Mouse (Mus musculus) liver, embryonic 11.5 days (tissue): ENCODE data around the gene Pdgfc. TPM values are rescaled to one million over a fixed set of nuclear protein-coding genes. Genes with fewer than 3 reads are reported as not detected.

Source experiments
- ATAC-seq: fragments of 200-750 bp; cut with Nextera tagmentation; replicated peaks from 2 replicates; pipeline ENCODE4 v1.8.0; 2017; ENCODE audit warnings: moderate number of reproducible peaks, mild to moderate bottlenecking, moderate TSS enrichment, moderate library complexity; ENCODE audit not compliant: low FRiP score
- DNase-seq: peaks from one replicate; pipeline ENCODE4 v3.0.0-alpha.2; 2017; ENCODE audit warnings: low spot score
- H3K27ac ChIP-seq: fragments of 300-500 bp; sonication (generic); 2 replicates; pipeline ENCODE4 v1.5.1; 2014; ENCODE audit warnings: mild to moderate bottlenecking, low read depth, low read length, control low read depth
- H3K27me3 ChIP-seq: fragments of 300-500 bp; sonication (generic); replicated peaks from 2 replicates; pipeline ENCODE4 v1.6.1; 2014; ENCODE audit warnings: low read length, mixed read lengths; ENCODE audit not compliant: control insufficient read depth, insufficient read depth
- H3K36me3 ChIP-seq: fragments of 300-500 bp; sonication (generic); 2 replicates; pipeline ENCODE4 v1.6.1; 2014; ENCODE audit warnings: mild to moderate bottlenecking, low read length, moderate library complexity, mixed read lengths; ENCODE audit not compliant: control insufficient read depth, insufficient read depth
- H3K4me1 ChIP-seq: fragments of 300-500 bp; sonication (generic); replicated peaks from 2 replicates; pipeline ENCODE4 v1.6.1; 2014; ENCODE audit warnings: low read length, mixed read lengths; ENCODE audit not compliant: control insufficient read depth, insufficient read depth
- H3K4me2 ChIP-seq: fragments of 300-500 bp; sonication (generic); 2 replicates; pipeline ENCODE4 v1.6.1; 2014; ENCODE audit warnings: mild to moderate bottlenecking, control low read depth, moderate library complexity
- H3K4me3 ChIP-seq: fragments of 300-500 bp; sonication (generic); 2 replicates; pipeline ENCODE4 v1.5.1; 2014; ENCODE audit warnings: low read depth, low read length, control low read depth
- H3K9ac ChIP-seq: fragments of 300-500 bp; sonication (generic); 2 replicates; pipeline ENCODE4 v1.6.1; 2014; ENCODE audit warnings: low read depth, low read length, control low read depth
- H3K9me3 ChIP-seq: fragments of 300-500 bp; sonication (generic); 2 replicates; pipeline ENCODE4 v1.6.1; 2016; ENCODE audit warnings: low read length, inconsistent platforms, mixed read lengths; ENCODE audit not compliant: control insufficient read depth
- WGBS: fragments of 180-500 bp; shearing (Covaris S2); extraction: QIAGEN DNeasy Blood & Tissue Kit; methylation state at CpG from one replicate; pipeline ENCODE4 v1.1.7; 2014; 5-methylcytosine and 5-hydroxymethylcytosine counted together
- polyA plus RNA-seq: library from polyadenylated mRNA; unstranded; fragments of >200 nt; fragmentation: Nextera tagmentation; extraction: Ambion mirVana; gene quantifications from 2 replicates; pipeline ENCODE4 v1.2.1, GENCODE M21; 2014

The Pdgfc gene
- polyA plus RNA-seq, 1 experiment from 2014 or later, result 11.8 TPM

- WGBS, result 85% methylated on average over 4 of the region's 4 CpGs
- no peak overlapping the region for H3K9ac ChIP-seq
- H3K27ac ChIP-seq, result no peak overlapping the region
- DNase-seq (no peak), ATAC-seq (no peak)
- H3K4me2 ChIP-seq, result no peak overlapping the region
- no peaks in the 10 kb centered on the region for H3K27me3 ChIP-seq
- no peaks in the 10 kb centered on the region for H3K9me3 ChIP-seq
- H3K4me3 ChIP-seq, result no peak overlapping the region
- H3K36me3 ChIP-seq, result no peaks in the 10 kb centered on the region
- no peaks in the 10 kb centered on the region for H3K4me1 ChIP-seq
Observed at GRCm38 (mm10) chr3:81197644-81198043, 161.4 kb downstream of the Pdgfc start.

GRCm38 (mm10) chr3:81200647-81201046, 164.4 kb downstream of the Pdgfc start:
- no peaks in the 10 kb centered on the region for H3K9me3 ChIP-seq
- H3K4me3 ChIP-seq, result no peak overlapping the region
- DNase-seq (no peak), ATAC-seq (no peak)
- H3K4me2 ChIP-seq, result no peak overlapping the region
- no peaks in the 10 kb centered on the region for H3K36me3 ChIP-seq
- no peaks in the 10 kb centered on the region for H3K4me1 ChIP-seq
- no peak overlapping the region for H3K27ac ChIP-seq
- WGBS, result 67% methylated on average over 8 of the region's 8 CpGs
- H3K9ac ChIP-seq, result no peak overlapping the region
- no peaks in the 10 kb centered on the region for H3K27me3 ChIP-seq

- whole genome bisulfite sequencing, result 38% methylated on average over 5 of the region's 5 CpGs
- no peak overlapping the region for H3K4me3 ChIP-seq
- no peak overlapping the region for H3K4me2 ChIP-seq
- ATAC-seq (no peak), DNase-seq (no peak)
- no peak overlapping the region for H3K9ac ChIP-seq
- no peaks in the 10 kb centered on the region for H3K36me3 ChIP-seq
- H3K27me3 ChIP-seq, result no peaks in the 10 kb centered on the region
- H3K27ac ChIP-seq, result no peak overlapping the region
- no peaks in the 10 kb centered on the region for H3K9me3 ChIP-seq
- H3K4me1 ChIP-seq, result no peaks in the 10 kb centered on the region
Observed at GRCm38 (mm10) chr3:81205201-81205600, 169.0 kb downstream of the Pdgfc start.

DNA sequence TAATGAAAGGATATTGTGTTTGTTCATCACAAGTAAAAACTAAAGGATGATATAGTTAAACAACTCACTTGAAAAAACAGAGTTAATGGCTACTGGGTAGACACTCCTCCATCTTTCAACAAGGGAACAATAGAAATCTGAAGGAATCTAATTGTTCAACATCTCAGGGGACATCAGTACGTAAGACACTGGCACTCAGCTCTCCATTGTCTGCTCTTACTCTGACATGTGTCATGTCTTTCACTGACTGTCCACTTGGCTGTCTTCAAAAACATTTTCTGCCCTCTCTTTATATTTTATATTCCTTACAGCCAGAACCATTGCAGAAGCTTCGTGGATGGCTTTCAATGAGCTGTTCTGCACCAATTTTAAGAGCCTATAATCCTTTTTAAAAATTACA, 172.0 kb downstream of the Pdgfc start:
- Histone ChIP-seq H3K9ac (no peak overlapping the region), H3K4me2 (no peak overlapping the region), H3K9me3 (no peaks in the 10 kb centered on the region), H3K4me3 (no peak overlapping the region), H3K36me3 (no peaks in the 10 kb centered on the region), H3K4me1 (no peaks in the 10 kb centered on the region), H3K27ac (no peak overlapping the region), H3K27me3 (no peaks in the 10 kb centered on the region)
- ATAC-seq, result no peak
- 91% methylated on average over 2 of the region's 2 CpGs for WGBS
- no peak for DNase-seq

DNA sequence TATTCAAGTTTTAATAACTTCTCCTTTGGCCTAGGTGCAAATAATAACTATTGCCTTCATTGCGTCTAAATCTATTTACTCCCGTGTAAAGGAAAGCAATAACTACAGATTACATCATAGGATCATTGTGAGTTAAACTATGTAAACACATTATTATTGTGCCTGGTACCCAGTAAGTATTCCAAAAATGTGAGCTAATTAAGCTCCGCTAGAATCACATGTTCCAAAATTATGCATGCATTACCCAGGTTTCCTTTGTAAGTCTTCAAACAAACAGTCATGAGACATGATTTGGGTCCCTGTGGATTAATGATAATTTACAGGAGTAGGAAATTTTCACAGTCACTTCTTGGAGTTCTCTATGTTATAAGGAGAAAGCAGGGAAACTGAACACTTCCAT, 174.9 kb downstream of the Pdgfc start:
- Histone ChIP-seq H3K4me3 (no peak overlapping the region), H3K27me3 (no peaks in the 10 kb centered on the region), H3K36me3 (no peaks in the 10 kb centered on the region), H3K4me1 (no peaks in the 10 kb centered on the region), H3K9ac (no peak overlapping the region), H3K9me3 (no peaks in the 10 kb centered on the region), H3K4me2 (no peak overlapping the region), H3K27ac (no peak overlapping the region)
- WGBS, result 88% methylated on average over 3 of the region's 3 CpGs
- DNase-seq, result no peak
- no peak for ATAC-seq

DNA sequence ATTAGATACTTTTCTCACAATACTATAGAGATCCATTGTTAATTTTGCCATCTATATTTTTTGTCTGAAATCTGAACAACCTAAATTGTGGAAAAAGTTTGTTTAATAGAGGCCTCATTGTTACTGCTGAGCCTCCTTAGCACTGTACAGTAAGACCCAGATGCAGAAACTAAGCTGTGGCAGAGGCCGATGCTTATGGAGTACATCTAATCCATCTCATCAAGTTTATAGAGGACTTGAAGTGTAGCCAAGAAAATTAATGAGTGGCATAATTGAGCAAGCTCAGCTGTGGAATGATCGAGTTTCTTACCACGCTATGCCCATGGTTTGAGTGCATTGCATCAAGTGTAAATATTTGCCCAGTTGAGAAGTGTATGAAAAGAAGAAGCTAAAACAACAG, 175.4 kb downstream of the Pdgfc start:
- 84% methylated on average over 3 of the region's 3 CpGs for WGBS

GRCm38 (mm10) chr3:81215547-81216118, 179.4 kb downstream of the Pdgfc start:
- no peak overlapping the region for H3K27ac ChIP-seq
- H3K4me3 ChIP-seq, result no peak overlapping the region
- no peak overlapping the region for H3K9ac ChIP-seq
- H3K9me3 ChIP-seq, result no peaks in the 10 kb centered on the region
- no peak overlapping the region for H3K4me2 ChIP-seq
- WGBS, result 71% methylated on average over 4 of the region's 4 CpGs
- ATAC-seq, result no peak
- no peaks in the 10 kb centered on the region for H3K4me1 ChIP-seq
- H3K27me3 ChIP-seq, result no peaks in the 10 kb centered on the region
- DNase-seq, result no peak
- H3K36me3 ChIP-seq, result no peaks in the 10 kb centered on the region

More for the DNA sequence above, 175.4 kb downstream of the Pdgfc start:
- H3K9me3 ChIP-seq, result no peaks in the 10 kb centered on the region
- H3K27me3 ChIP-seq, result no peaks in the 10 kb centered on the region
- ATAC-seq, result no peak
- H3K4me1 ChIP-seq, result no peaks in the 10 kb centered on the region
- no peak for DNase-seq
- H3K4me2 ChIP-seq, result no peak overlapping the region
- no peaks in the 10 kb centered on the region for H3K36me3 ChIP-seq
- H3K27ac ChIP-seq, result no peak overlapping the region
- H3K9ac ChIP-seq, result no peak overlapping the region
- H3K4me3 ChIP-seq, result no peak overlapping the region

DNA sequence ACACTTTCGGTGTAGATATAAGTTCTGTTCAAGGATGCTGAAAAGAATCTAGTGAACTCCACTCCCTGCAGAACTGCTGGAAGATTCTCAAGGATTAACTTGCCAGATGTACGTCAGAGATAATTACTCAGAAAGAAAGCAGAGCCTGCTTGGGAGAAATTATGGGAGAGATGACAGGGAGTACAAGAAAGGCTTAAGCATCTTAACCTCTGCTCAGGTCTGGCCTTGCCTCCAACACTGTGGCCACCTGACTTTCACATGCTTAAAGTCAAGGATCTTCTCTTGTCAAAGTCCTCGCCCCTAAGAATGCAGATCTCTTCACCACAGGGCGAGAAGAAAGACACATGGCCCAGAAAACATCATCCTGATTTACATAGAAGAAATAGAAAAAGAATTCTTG, 185.5 kb downstream of the Pdgfc start:
- H3K9ac ChIP-seq, result no peak overlapping the region
- H3K36me3 ChIP-seq, result no peaks in the 10 kb centered on the region
- H3K4me1 ChIP-seq, result no peaks in the 10 kb centered on the region
- H3K4me3 ChIP-seq, result no peak overlapping the region
- 50% methylated on average over 4 of the region's 4 CpGs for WGBS
- no peaks in the 10 kb centered on the region for H3K27me3 ChIP-seq
- H3K27ac ChIP-seq, result no peak overlapping the region
- H3K9me3 ChIP-seq, result no peaks in the 10 kb centered on the region
- ATAC-seq (no peak), DNase-seq (no peak)
- no peak overlapping the region for H3K4me2 ChIP-seq

- no peak for DNase-seq
- H3K27ac ChIP-seq, result no peak overlapping the region
- WGBS, result 69% methylated on average over 4 of the region's 4 CpGs
Observed at GRCm38 (mm10) chr3:81228344-81228743, 192.1 kb downstream of the Pdgfc start.

More at GRCm38 (mm10) chr3:81228344-81228743, 192.1 kb downstream of the Pdgfc start:
- no peak overlapping the region for H3K9ac ChIP-seq
- no peaks in the 10 kb centered on the region for H3K4me1 ChIP-seq
- no peaks in the 10 kb centered on the region for H3K27me3 ChIP-seq
- H3K4me3 ChIP-seq, result no peak overlapping the region
- H3K4me2 ChIP-seq, result no peak overlapping the region
- H3K9me3 ChIP-seq, result no peaks in the 10 kb centered on the region
- no peak for ATAC-seq
- no peaks in the 10 kb centered on the region for H3K36me3 ChIP-seq
